Mouse (Mus musculus) forebrain, embryonic 12.5 days (tissue): ENCODE results near the gene Hes7. TPM values are rescaled to one million over a fixed set of nuclear protein-coding genes. Genes with fewer than 3 reads are reported as not detected.

Experiments
- ATAC-seq: fragments of 200-750 bp; cut with Nextera tagmentation; 2 replicates; pipeline ENCODE4 v1.8.0; 2017; ENCODE audit warnings: moderate TSS enrichment; ENCODE audit not compliant: low FRiP score
- H3K27ac ChIP-seq: fragments of 300-500 bp; sonication (generic); 2 replicates; pipeline ENCODE4 v1.5.1; 2016; ENCODE audit warnings: mild to moderate bottlenecking
- H3K27me3 ChIP-seq: fragments of 300-500 bp; sonication (generic); 2 replicates; pipeline ENCODE4 v1.6.1; 2016; ENCODE audit warnings: mild to moderate bottlenecking
- H3K36me3 ChIP-seq: fragments of 300-500 bp; sonication (generic); replicated peaks from 2 replicates; pipeline ENCODE4 v1.6.1; 2016; ENCODE audit warnings: mild to moderate bottlenecking
- H3K4me1 ChIP-seq: fragments of 300-500 bp; sonication (generic); 2 replicates; pipeline ENCODE4 v1.6.1; 2016
- H3K4me2 ChIP-seq: fragments of 300-500 bp; sonication (generic); 2 replicates; pipeline ENCODE4 v1.6.1; 2016; ENCODE audit warnings: mild to moderate bottlenecking, moderate library complexity
- H3K4me3 ChIP-seq: fragments of 300-500 bp; sonication (generic); replicated peaks from 2 replicates; pipeline ENCODE4 v1.5.1; 2016; ENCODE audit warnings: mild to moderate bottlenecking
- H3K9ac ChIP-seq: fragments of 300-500 bp; sonication (generic); 2 replicates; pipeline ENCODE4 v1.6.1; 2016; ENCODE audit warnings: mild to moderate bottlenecking
- H3K9me3 ChIP-seq: fragments of 300-500 bp; sonication (generic); 2 replicates; pipeline ENCODE4 v1.6.1; 2016
- WGBS: fragments of 180-500 bp; shearing (Covaris S2); methylation state at CpG from one replicate; pipeline ENCODE4 v1.1.7; 2016; 5-methylcytosine and 5-hydroxymethylcytosine counted together
- polyA plus RNA-seq: library from polyadenylated mRNA; unstranded; fragments of >200 nt; fragmentation: Nextera tagmentation; extraction: Ambion mirVana; gene quantifications from 2 replicates; pipeline ENCODE4 v1.2.1, GENCODE M21; 2016

Hes7 gene
- 0.31 and 0.43 TPM in 2 replicates for polyA plus RNA-seq

GRCm38 (mm10) chr11:69120221-69121000 lies at the start of gene Hes7:
Hes7 (plus strand) TSS chr11:69120404.
- Histone ChIP-seq H3K27ac (no peak within 1 kb of the TSS), H3K9ac (peak within 1 kb of the TSS; percentile 77), H3K4me3 (peak within 1 kb of the TSS; percentile 80), H3K9me3 (no peaks in the 10 kb centered on the region), H3K36me3 (no peaks in the 10 kb centered on the region), H3K27me3 (peaks cover 33% of the 10 kb centered on the region), H3K4me1 (peaks cover 46% of the 10 kb centered on the region), H3K4me2 (peak within 1 kb of the TSS; percentile 91)
- no peak for ATAC-seq
- WGBS, result 2% methylated on average over 27 of the region's 27 CpGs

GRCm38 (mm10) chr11:69070590-69071222 lies 49.5 kb upstream of the Hes7 start, which contains the start of gene Tmem107:
Tmem107 (plus strand) TSS chr11:69070806.
- ATAC-seq, result peak; percentile 88
- peak within 1 kb of the TSS; percentile 60 for H3K4me3 ChIP-seq
- peak within 1 kb of the TSS; percentile 82 for H3K9ac ChIP-seq
- peak within 1 kb of the TSS; percentile 93 for H3K27ac ChIP-seq
- H3K27me3 ChIP-seq, result 0 out of 2 replicates have a peak, but pooled peaks cover 3% of the 10 kb centered on the region
- peaks cover 42% of the 10 kb centered on the region for H3K4me1 ChIP-seq
- H3K36me3 ChIP-seq, result no peaks in the 10 kb centered on the region
- no peaks in the 10 kb centered on the region for H3K9me3 ChIP-seq
- under 1% methylated on average over 47 of the region's 47 CpGs for WGBS
- H3K4me2 ChIP-seq, result peak within 1 kb of the TSS; percentile 80

GRCm38 (mm10) chr11:69071262-69071661 lies 48.9 kb upstream of the Hes7 start:
- peaks cover 37% of the 10 kb centered on the region for H3K4me1 ChIP-seq
- no peaks in the 10 kb centered on the region for H3K9me3 ChIP-seq
- peak overlapping the region; percentile 60 for H3K4me3 ChIP-seq
- H3K36me3 ChIP-seq, result no peaks in the 10 kb centered on the region
- ATAC-seq, result no peak
- 0 out of 2 replicates have a peak, but pooled peaks cover 2% of the 10 kb centered on the region for H3K27me3 ChIP-seq
- peak overlapping the region; percentile 93 for H3K27ac ChIP-seq
- peak overlapping the region; percentile 82 for H3K9ac ChIP-seq
- WGBS, result 25% methylated on average over 9 of the region's 9 CpGs
- H3K4me2 ChIP-seq, result peak overlapping the region; percentile 80

GRCm38 (mm10) chr11:69072234-69072633 lies 48.0 kb upstream of the Hes7 start:
- H3K4me1 ChIP-seq, result peaks cover 31% of the 10 kb centered on the region
- no peaks in the 10 kb centered on the region for H3K36me3 ChIP-seq
- 82% methylated on average over 11 of the region's 11 CpGs for WGBS
- no peak for ATAC-seq
- H3K27ac ChIP-seq, result peak overlapping the region; percentile 94
- peak overlapping the region; percentile 22 for H3K4me3 ChIP-seq
- peak overlapping the region; percentile 48 for H3K4me2 ChIP-seq
- H3K9me3 ChIP-seq, result no peaks in the 10 kb centered on the region
- peak overlapping the region; percentile 46 for H3K9ac ChIP-seq
- no peaks in the 10 kb centered on the region for H3K27me3 ChIP-seq

DNA sequence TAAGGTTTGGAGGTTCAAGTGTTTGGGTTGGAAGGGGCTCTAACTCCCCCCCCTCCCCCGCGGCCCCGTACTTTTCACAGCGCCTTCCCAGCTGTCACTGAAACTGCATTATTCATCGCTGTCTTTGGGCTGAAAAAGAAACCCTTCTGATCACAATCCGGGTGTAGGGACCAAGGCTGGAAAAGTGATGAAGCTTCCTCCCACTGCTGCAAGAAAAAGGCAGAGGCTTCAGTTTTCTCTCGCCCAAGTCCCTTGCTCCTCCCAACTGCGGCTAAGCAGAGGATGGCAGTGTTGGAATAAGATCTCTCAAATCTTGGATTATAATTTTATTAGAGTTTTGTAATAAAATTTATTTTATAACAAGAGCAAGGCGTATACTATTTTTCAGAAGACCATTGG lies 47.5 kb upstream of the Hes7 start:
- Histone ChIP-seq H3K4me1 (peaks cover 31% of the 10 kb centered on the region), H3K36me3 (no peaks in the 10 kb centered on the region), H3K9ac (peak overlapping the region; percentile 46), H3K27ac (peak overlapping the region; percentile 94), H3K4me3 (peak overlapping the region; percentile 22), H3K9me3 (no peaks in the 10 kb centered on the region), H3K27me3 (no peaks in the 10 kb centered on the region), H3K4me2 (peak overlapping the region; percentile 48)
- no peak for ATAC-seq
- WGBS, result 12% methylated on average over 9 of the region's 9 CpGs

GRCm38 (mm10) chr11:69073065-69073888 lies 46.9 kb upstream of the Hes7 start:
- Histone ChIP-seq H3K27me3 (no peaks in the 10 kb centered on the region), H3K4me2 (peak overlapping the region; percentile 48), H3K9me3 (no peaks in the 10 kb centered on the region), H3K4me3 (peak overlapping the region; percentile 22), H3K36me3 (no peaks in the 10 kb centered on the region), H3K9ac (peak overlapping the region; percentile 55), H3K4me1 (peaks cover 31% of the 10 kb centered on the region), H3K27ac (peak overlapping the region; percentile 94)
- WGBS, result under 1% methylated on average over 14 of the region's 14 CpGs
- peak; percentile 66 for ATAC-seq

GRCm38 (mm10) chr11:69073951-69074775 lies 46.0 kb upstream of the Hes7 start:
- H3K9me3 ChIP-seq, result no peaks in the 10 kb centered on the region
- WGBS, result 47% methylated on average over 6 of the region's 6 CpGs
- no peaks in the 10 kb centered on the region for H3K36me3 ChIP-seq
- peak overlapping the region; percentile 94 for H3K27ac ChIP-seq
- H3K4me3 ChIP-seq, result no peak overlapping the region
- H3K4me2 ChIP-seq, result peak overlapping the region; percentile 13; the same call in 1 of the 2 replicates
- H3K9ac ChIP-seq, result peak overlapping the region; percentile 21; the same call in 1 of the 2 replicates
- H3K4me1 ChIP-seq, result peaks cover 31% of the 10 kb centered on the region
- no peak for ATAC-seq
- no peaks in the 10 kb centered on the region for H3K27me3 ChIP-seq

- ATAC-seq, result no peak
- peaks cover 31% of the 10 kb centered on the region for H3K4me1 ChIP-seq
- no peaks in the 10 kb centered on the region for H3K9me3 ChIP-seq
- no peak overlapping the region for H3K4me2 ChIP-seq
- no peaks in the 10 kb centered on the region for H3K27me3 ChIP-seq
- no peak overlapping the region for H3K4me3 ChIP-seq
- WGBS, result 52% methylated on average over 2 of the region's 2 CpGs
- H3K36me3 ChIP-seq, result no peaks in the 10 kb centered on the region
- H3K27ac ChIP-seq, result peak overlapping the region; percentile 94
- peak overlapping the region; percentile 21; the same call in 1 of the 2 replicates for H3K9ac ChIP-seq
Observed at GRCm38 (mm10) chr11:69074776-69075069, 45.5 kb upstream of the Hes7 start.

DNA sequence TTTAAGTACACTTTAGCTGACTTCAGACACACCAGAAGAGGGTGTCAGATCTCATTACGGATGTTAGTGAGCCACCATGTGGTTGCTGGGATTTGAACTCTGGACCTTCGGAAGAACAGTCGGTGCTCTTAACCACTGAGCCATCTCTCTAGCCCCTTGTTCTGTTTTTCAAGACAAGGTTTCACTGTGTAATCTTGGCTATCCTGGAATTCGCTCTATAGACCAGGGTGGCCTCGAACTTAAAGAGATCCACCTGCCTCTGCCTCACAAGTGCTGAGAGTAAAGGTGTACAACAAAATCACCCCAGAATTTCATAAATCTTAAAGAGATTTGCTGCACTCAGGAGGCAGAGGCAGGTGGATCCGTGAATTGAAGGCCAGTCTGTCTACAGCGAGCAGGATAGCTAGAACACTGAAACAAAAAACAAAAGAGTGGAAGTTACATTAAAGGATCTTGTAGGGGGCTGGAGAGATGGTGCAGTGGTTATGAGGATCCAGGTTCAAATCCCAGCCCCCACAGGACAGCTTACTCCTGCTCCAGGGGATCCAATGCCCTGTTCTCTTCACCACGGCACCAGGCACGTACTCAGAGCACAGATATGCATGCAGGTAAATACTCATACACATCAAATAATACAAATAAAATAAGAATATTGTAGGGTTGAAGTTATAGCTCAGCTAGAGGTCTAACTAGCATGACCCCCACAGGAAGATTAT lies 44.3 kb upstream of the Hes7 start:
- no peak overlapping the region for H3K9ac ChIP-seq
- ATAC-seq, result no peak
- H3K27me3 ChIP-seq, result no peaks in the 10 kb centered on the region
- 50% methylated on average over 9 of the region's 9 CpGs for WGBS
- peaks cover 25% of the 10 kb centered on the region for H3K4me1 ChIP-seq
- H3K4me3 ChIP-seq, result no peak overlapping the region
- no peaks in the 10 kb centered on the region for H3K36me3 ChIP-seq
- H3K27ac ChIP-seq, result no peak overlapping the region
- no peak overlapping the region for H3K4me2 ChIP-seq
- H3K9me3 ChIP-seq, result no peaks in the 10 kb centered on the region

DNA sequence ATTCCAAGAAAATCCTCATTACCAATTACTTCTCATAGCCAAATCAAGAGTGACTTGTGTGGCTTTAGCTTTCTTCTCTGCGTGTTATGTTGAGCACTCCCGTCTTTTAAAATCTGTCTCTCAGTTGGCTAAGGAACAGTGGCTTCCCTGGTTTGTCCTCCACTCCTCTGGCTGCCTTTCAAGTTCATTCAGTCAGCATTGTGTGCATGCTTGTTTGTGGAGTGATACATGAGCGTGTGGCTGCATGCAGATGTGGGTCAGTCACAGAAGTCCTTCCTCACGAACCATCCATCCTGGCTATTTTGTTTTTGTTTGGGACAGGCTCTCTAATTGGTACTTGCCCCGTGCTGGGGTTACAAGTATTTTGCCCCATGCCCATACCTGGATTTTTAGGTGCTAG lies 43.6 kb upstream of the Hes7 start:
- no peak overlapping the region for H3K9ac ChIP-seq
- ATAC-seq, result no peak
- H3K4me2 ChIP-seq, result no peak overlapping the region
- WGBS, result 68% methylated on average over 5 of the region's 5 CpGs
- H3K4me1 ChIP-seq, result peaks cover 19% of the 10 kb centered on the region
- no peaks in the 10 kb centered on the region for H3K27me3 ChIP-seq
- H3K36me3 ChIP-seq, result no peaks in the 10 kb centered on the region
- no peak overlapping the region for H3K4me3 ChIP-seq
- H3K9me3 ChIP-seq, result no peaks in the 10 kb centered on the region
- no peak overlapping the region for H3K27ac ChIP-seq

DNA sequence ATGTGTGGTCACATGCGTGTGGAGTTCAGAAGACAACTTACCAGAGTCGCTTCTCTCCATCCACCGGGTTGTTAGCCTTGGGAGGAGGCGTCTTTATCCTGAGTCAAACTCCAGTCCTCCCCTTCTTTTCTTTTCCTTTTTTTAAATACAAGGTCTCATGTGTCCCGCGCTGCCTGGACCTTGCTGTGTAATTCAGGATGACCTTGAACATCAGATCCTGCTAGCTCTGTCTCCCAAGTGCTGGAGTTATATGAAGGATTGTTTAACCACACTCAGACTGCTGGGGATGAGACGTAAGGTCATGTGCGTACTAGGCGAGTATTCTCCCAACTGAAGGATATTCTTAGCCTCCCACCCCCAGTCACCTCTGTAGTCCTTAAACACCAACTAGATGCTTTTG lies 42.9 kb upstream of the Hes7 start:
- no peaks in the 10 kb centered on the region for H3K9me3 ChIP-seq
- H3K9ac ChIP-seq, result no peak overlapping the region
- H3K36me3 ChIP-seq, result no peaks in the 10 kb centered on the region
- no peak overlapping the region for H3K4me2 ChIP-seq
- no peak for ATAC-seq
- no peak overlapping the region for H3K4me3 ChIP-seq
- no peaks in the 10 kb centered on the region for H3K27me3 ChIP-seq
- no peak overlapping the region for H3K27ac ChIP-seq
- H3K4me1 ChIP-seq, result peaks cover 15% of the 10 kb centered on the region
- 86% methylated on average over 9 of the region's 9 CpGs for WGBS
